Mouse (Mus musculus): Measurements from ENCODE around the gene Olfr965. TPM values are rescaled to one million over a fixed set of nuclear protein-coding genes. Genes with fewer than 3 reads are reported as not detected.

The Olfr965 gene
- polyA plus RNA-seq, 1 experiment from 2014 or later, result not detected

DNA sequence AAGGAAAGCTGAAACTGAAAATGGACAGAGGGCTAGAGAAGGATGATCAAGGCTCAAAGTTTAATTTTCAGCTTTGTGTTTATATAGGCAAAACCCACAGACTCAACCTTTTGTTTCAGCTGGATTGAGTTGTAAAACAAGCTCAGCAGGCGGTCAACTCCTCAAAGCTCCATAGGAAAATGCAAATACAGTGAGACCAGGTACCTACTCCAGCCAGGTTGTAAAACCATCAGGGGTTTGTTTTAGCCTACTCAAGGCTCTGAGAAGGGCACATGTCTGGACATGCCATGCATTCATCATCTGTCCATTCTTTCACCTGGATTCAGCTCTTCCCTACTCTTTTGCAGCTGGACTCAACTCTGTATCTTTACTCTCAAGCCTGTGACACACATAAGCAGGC is 29.6 kb downstream of the Olfr965 start:
- Histone ChIP-seq H3K36me3 (ENCODE audit: control insufficient read depth, insufficient read depth) (no peaks in the 10 kb centered on the region), H3K27ac (ENCODE audit: low read length) (no peak overlapping the region), H3K4me1 (replicated peaks; ENCODE audit: control insufficient read depth, insufficient read depth, low read length) (no peaks in the 10 kb centered on the region), H3K9me3 (ENCODE audit: control insufficient read depth, low read length) (no peaks in the 10 kb centered on the region), H3K27me3 (replicated peaks; ENCODE audit: control insufficient read depth, insufficient read depth, low read length) (no peaks in the 10 kb centered on the region), H3K4me2 (ENCODE audit: low read length) (no peak overlapping the region), H3K9ac (replicated peaks; ENCODE audit: low read depth, low read length) (no peak overlapping the region), H3K4me3 (replicated peaks; ENCODE audit: low read length) (no peak overlapping the region)
- 93% methylated on average over 1 of the region's 1 CpGs for WGBS
- no peak for ATAC-seq

DNA sequence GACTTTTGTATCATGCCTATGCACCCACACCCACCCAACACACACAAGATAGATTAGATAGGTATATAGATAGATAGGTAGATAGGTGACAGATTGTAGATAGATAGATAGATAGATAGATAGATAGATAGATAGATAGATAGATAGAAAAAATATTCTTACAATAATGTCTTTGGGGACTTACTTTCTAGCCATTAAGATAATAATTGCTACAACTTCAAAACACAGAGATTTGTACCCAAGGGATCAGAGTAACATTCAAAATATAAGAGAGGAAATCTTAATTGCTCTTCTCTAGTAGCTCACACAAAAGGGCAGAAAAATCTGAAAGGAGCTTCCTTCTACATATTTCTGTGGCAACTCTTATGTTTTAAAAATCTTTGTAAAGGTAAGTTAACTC is 34.8 kb downstream of the Olfr965 start, which contains the start of gene Olfr967:
Gene Olfr967, plus strand, starts transcription at position 301 of the 400 bp plus-strand sequence.
- Histone ChIP-seq H3K27me3 (replicated peaks; ENCODE audit: control insufficient read depth, insufficient read depth, low read length) (no peaks in the 10 kb centered on the region), H3K9me3 (ENCODE audit: control insufficient read depth, low read length) (no peaks in the 10 kb centered on the region)
- ATAC-seq, result no peak

DNA sequence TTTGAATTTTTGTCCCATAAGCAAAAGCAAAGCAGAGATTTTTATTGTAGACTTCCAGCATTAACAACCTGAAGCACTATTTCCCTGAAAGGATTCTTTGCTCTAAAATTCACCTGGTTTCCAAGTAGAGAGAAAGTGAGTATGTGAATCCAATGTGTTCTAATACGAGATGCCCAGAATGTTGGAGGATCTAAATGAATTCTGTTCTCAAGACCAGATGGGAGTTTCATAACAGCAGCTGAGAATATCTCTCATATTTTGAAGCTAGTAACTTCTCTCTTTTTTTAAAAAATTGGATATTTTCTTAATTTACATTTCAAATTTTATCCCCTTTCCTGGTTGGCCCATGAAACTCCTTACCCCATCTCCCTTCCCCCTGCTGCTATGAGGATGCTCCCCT is 35.3 kb downstream of the Olfr965 start:
- ATAC-seq, result no peak
- no peak overlapping the region for H3K4me3 ChIP-seq (replicated peaks; ENCODE audit: low read length)
- no peaks in the 10 kb centered on the region for H3K9me3 ChIP-seq (ENCODE audit: control insufficient read depth, low read length)
- H3K27ac ChIP-seq (ENCODE audit: low read length), result no peak overlapping the region
- no peaks in the 10 kb centered on the region for H3K36me3 ChIP-seq (ENCODE audit: control insufficient read depth, insufficient read depth)
- 77% methylated on average over 1 of the region's 1 CpGs for WGBS
- no peaks in the 10 kb centered on the region for H3K27me3 ChIP-seq (replicated peaks; ENCODE audit: control insufficient read depth, insufficient read depth, low read length)
- H3K4me1 ChIP-seq (replicated peaks; ENCODE audit: control insufficient read depth, insufficient read depth, low read length), result no peaks in the 10 kb centered on the region
- H3K4me2 ChIP-seq (ENCODE audit: low read length), result no peak overlapping the region
- no peak overlapping the region for H3K9ac ChIP-seq (replicated peaks; ENCODE audit: low read depth, low read length)

More for the DNA sequence above, 34.8 kb downstream of the Olfr965 start, which contains the start of gene Olfr967:
- Histone ChIP-seq H3K4me2 (ENCODE audit: low read length) (no peak within 1 kb of the TSS), H3K27ac (ENCODE audit: low read length) (no peak within 1 kb of the TSS), H3K4me1 (replicated peaks; ENCODE audit: control insufficient read depth, insufficient read depth, low read length) (no peaks in the 10 kb centered on the region), H3K4me3 (replicated peaks; ENCODE audit: low read length) (no peak within 1 kb of the TSS), H3K36me3 (ENCODE audit: control insufficient read depth, insufficient read depth) (no peaks in the 10 kb centered on the region), H3K9ac (replicated peaks; ENCODE audit: low read depth, low read length) (no peak within 1 kb of the TSS)

Other genes with a start within 250 kb of the Olfr965 start
- gene Olfr955, start 239.4 kb upstream of the Olfr965 start, polyA plus RNA-seq (2015; fragmentation: Nextera tagmentation; extraction: Ambion mirVana), result not detected in 2 replicates
- gene Olfr44, start 217.4 kb upstream of the Olfr965 start, polyA plus RNA-seq (2015; fragmentation: Nextera tagmentation; extraction: Ambion mirVana), result not detected in 2 replicates
- not detected in 2 replicates for gene Olfr957, start 195.5 kb upstream of the Olfr965 start, polyA plus RNA-seq (2015; fragmentation: Nextera tagmentation; extraction: Ambion mirVana)
- not detected in 2 replicates for gene Olfr958, start 157.3 kb upstream of the Olfr965 start, polyA plus RNA-seq (2015; fragmentation: Nextera tagmentation; extraction: Ambion mirVana)
- not detected in 2 replicates for gene Olfr959, start 135.8 kb upstream of the Olfr965 start, polyA plus RNA-seq (2015; fragmentation: Nextera tagmentation; extraction: Ambion mirVana)
- gene AW551984, start 107.0 kb upstream of the Olfr965 start, polyA plus RNA-seq (2015; fragmentation: Nextera tagmentation; extraction: Ambion mirVana), result 36.8 and 73.0 TPM in 2 replicates
- not detected in 2 replicates for gene Olfr148, start 100.7 kb upstream of the Olfr965 start, polyA plus RNA-seq (2015; fragmentation: Nextera tagmentation; extraction: Ambion mirVana)
- gene Olfr960, start 90.0 kb upstream of the Olfr965 start, polyA plus RNA-seq (2015; fragmentation: Nextera tagmentation; extraction: Ambion mirVana), result not detected in 2 replicates
- gene Olfr961, start 66.3 kb upstream of the Olfr965 start, polyA plus RNA-seq (2015; fragmentation: Nextera tagmentation; extraction: Ambion mirVana), result not detected in 2 replicates
- not detected in 2 replicates for gene Olfr963, start 44.1 kb upstream of the Olfr965 start, polyA plus RNA-seq (2015; fragmentation: Nextera tagmentation; extraction: Ambion mirVana)
- gene Olfr149, start 4.2 kb upstream of the Olfr965 start, polyA plus RNA-seq (2015; fragmentation: Nextera tagmentation; extraction: Ambion mirVana), result not detected in 2 replicates
- not detected in 2 replicates for gene Olfr150, start 19.6 kb downstream of the Olfr965 start, polyA plus RNA-seq (2015; fragmentation: Nextera tagmentation; extraction: Ambion mirVana)
- gene Olfr967, start 34.9 kb downstream of the Olfr965 start, polyA plus RNA-seq (2015; fragmentation: Nextera tagmentation; extraction: Ambion mirVana), result not detected in 2 replicates
- not detected in 2 replicates for gene Olfr968, start 71.9 kb downstream of the Olfr965 start, polyA plus RNA-seq (2015; fragmentation: Nextera tagmentation; extraction: Ambion mirVana)
- not detected in 2 replicates for gene Olfr969, start 79.6 kb downstream of the Olfr965 start, polyA plus RNA-seq (2015; fragmentation: Nextera tagmentation; extraction: Ambion mirVana)
- not detected in 2 replicates for gene Olfr970, start 97.5 kb downstream of the Olfr965 start, polyA plus RNA-seq (2015; fragmentation: Nextera tagmentation; extraction: Ambion mirVana)
- not detected in 2 replicates for gene Olfr971, start 125.5 kb downstream of the Olfr965 start, polyA plus RNA-seq (2015; fragmentation: Nextera tagmentation; extraction: Ambion mirVana)
- gene Olfr972, start 155.1 kb downstream of the Olfr965 start, polyA plus RNA-seq (2015; fragmentation: Nextera tagmentation; extraction: Ambion mirVana), result not detected in 2 replicates
- gene Olfr229, start 196.0 kb downstream of the Olfr965 start, polyA plus RNA-seq (2015; fragmentation: Nextera tagmentation; extraction: Ambion mirVana), result not detected in 2 replicates
- not detected in 2 replicates for gene Olfr974, start 226.1 kb downstream of the Olfr965 start, polyA plus RNA-seq (2015; fragmentation: Nextera tagmentation; extraction: Ambion mirVana)
- not detected in 2 replicates for gene Olfr975, start 240.7 kb downstream of the Olfr965 start, polyA plus RNA-seq (2015; fragmentation: Nextera tagmentation; extraction: Ambion mirVana)
- not detected in 2 replicates for gene Olfr976, start 249.8 kb downstream of the Olfr965 start, polyA plus RNA-seq (2015; fragmentation: Nextera tagmentation; extraction: Ambion mirVana)

All from forebrain, embryonic 16.5 days (tissue).